Mouse (Mus musculus) midbrain, embryonic 11.5 days (tissue): ENCODE measurements around the gene Zfp46. TPM values are rescaled to one million over a fixed set of nuclear protein-coding genes. Genes with fewer than 3 reads are reported as not detected.

ENCODE experiments used
- ATAC-seq: fragments of 200-750 bp; cut with Nextera tagmentation; 2 replicates; pipeline ENCODE4 v1.8.0; 2017; ENCODE audit warnings: moderate TSS enrichment, moderate library complexity; ENCODE audit not compliant: low FRiP score
- DNase-seq: peaks from one replicate; pipeline ENCODE4 v3.0.0; 2015; ENCODE audit warnings: low spot score; ENCODE audit errors: missing footprints
- H3K27ac ChIP-seq: fragments of 300-500 bp; sonication (generic); 2 replicates; pipeline ENCODE4 v1.5.1; 2014; ENCODE audit warnings: low read depth, low read length
- H3K27me3 ChIP-seq: fragments of 300-500 bp; sonication (generic); 2 replicates; pipeline ENCODE4 v1.6.1; 2014; ENCODE audit warnings: mild to moderate bottlenecking, low read length, moderate library complexity, mixed read lengths; ENCODE audit not compliant: control insufficient read depth, insufficient read depth
- H3K36me3 ChIP-seq: fragments of 300-500 bp; sonication (generic); 2 replicates; pipeline ENCODE4 v1.6.1; 2014; ENCODE audit warnings: mild to moderate bottlenecking, low read length, moderate library complexity, mixed read lengths; ENCODE audit not compliant: control insufficient read depth, insufficient read depth
- H3K4me1 ChIP-seq: fragments of 300-500 bp; sonication (generic); 2 replicates; pipeline ENCODE4 v1.6.1; 2014; ENCODE audit warnings: low read length; ENCODE audit not compliant: control insufficient read depth, insufficient read depth
- H3K4me2 ChIP-seq: fragments of 300-500 bp; sonication (generic); 2 replicates; pipeline ENCODE4 v1.6.1; 2014; ENCODE audit warnings: mild to moderate bottlenecking, moderate library complexity
- H3K4me3 ChIP-seq: fragments of 300-500 bp; sonication (generic); 2 replicates; pipeline ENCODE4 v1.5.1; 2014; ENCODE audit warnings: low read depth, low read length
- H3K9ac ChIP-seq: fragments of 300-500 bp; sonication (generic); 2 replicates; pipeline ENCODE4 v1.6.1; 2014; ENCODE audit warnings: low read length
- H3K9me3 ChIP-seq: fragments of 300-500 bp; sonication (generic); 2 replicates; pipeline ENCODE4 v1.6.1; 2016; ENCODE audit warnings: low read length; ENCODE audit not compliant: control insufficient read depth
- WGBS: fragments of 180-500 bp; shearing (Covaris S2); extraction: QIAGEN DNeasy Blood & Tissue Kit; methylation state at CpG from one replicate; pipeline ENCODE4 v1.1.7; 2014; 5-methylcytosine and 5-hydroxymethylcytosine counted together
- polyA plus RNA-seq: library from polyadenylated mRNA; unstranded; fragments of >200 nt; fragmentation: Nextera tagmentation; extraction: Ambion mirVana; gene quantifications from 2 replicates; pipeline ENCODE4 v1.2.1, GENCODE M21; 2014

Zfp46 gene
- 29.7 and 31.4 TPM in 2 replicates for polyA plus RNA-seq

- Histone ChIP-seq H3K36me3 (peaks cover 12% of the 10 kb centered on the region), H3K27ac (peak within 1 kb of the TSS; percentile 91), H3K27me3 (peaks cover 8% of the 10 kb centered on the region), H3K4me2 (peak within 1 kb of the TSS; percentile 92), H3K9ac (peak within 1 kb of the TSS; percentile 61), H3K9me3 (peaks cover 3% of the 10 kb centered on the region; the same call in 1 of the 2 replicates), H3K4me3 (peak within 1 kb of the TSS; percentile 71), H3K4me1 (peaks cover 37% of the 10 kb centered on the region)
- no peak for DNase-seq
- 33% methylated on average over 5 of the region's 5 CpGs for WGBS
- no peak for ATAC-seq
These were observed at the start of gene Zfp46 for GRCm38 (mm10) chr4:136284455-136284854. Gene Zfp46 (plus strand): TSS chr4:136284683.

GRCm38 (mm10) chr4:136238669-136239068 lies 45.8 kb upstream of the Zfp46 start:
- peaks cover 13% of the 10 kb centered on the region for H3K27me3 ChIP-seq
- H3K4me3 ChIP-seq: no peak overlapping the region
- peaks cover 13% of the 10 kb centered on the region for H3K4me1 ChIP-seq
- no peak overlapping the region for H3K27ac ChIP-seq
- no peak for DNase-seq
- no peaks in the 10 kb centered on the region for H3K36me3 ChIP-seq
- ATAC-seq: no peak
- H3K9ac ChIP-seq: no peak overlapping the region
- no peaks in the 10 kb centered on the region for H3K9me3 ChIP-seq
- 17% methylated on average over 13 of the region's 13 CpGs for WGBS
- H3K4me2 ChIP-seq: no peak overlapping the region; the same call in 1 of the 2 replicates

- H3K4me2 ChIP-seq: no peak overlapping the region
- H3K27me3 ChIP-seq: peaks cover 14% of the 10 kb centered on the region
- 76% methylated on average over 9 of the region's 9 CpGs for WGBS
- ATAC-seq (no peak), DNase-seq (no peak)
- no peaks in the 10 kb centered on the region for H3K36me3 ChIP-seq
- H3K9ac ChIP-seq: no peak overlapping the region
- H3K27ac ChIP-seq: no peak overlapping the region
- H3K4me1 ChIP-seq: peaks cover 11% of the 10 kb centered on the region
- H3K9me3 ChIP-seq: no peaks in the 10 kb centered on the region
- H3K4me3 ChIP-seq: no peak overlapping the region
These were observed 45.4 kb upstream of the Zfp46 start for GRCm38 (mm10) chr4:136239111-136239510.

GRCm38 (mm10) chr4:136239622-136240021 lies 44.9 kb upstream of the Zfp46 start:
- H3K9ac ChIP-seq: no peak overlapping the region
- H3K9me3 ChIP-seq: no peaks in the 10 kb centered on the region
- H3K27ac ChIP-seq: no peak overlapping the region
- peaks cover 15% of the 10 kb centered on the region for H3K27me3 ChIP-seq
- no peaks in the 10 kb centered on the region for H3K36me3 ChIP-seq
- peak; percentile 97 for DNase-seq
- no peak overlapping the region for H3K4me2 ChIP-seq
- H3K4me1 ChIP-seq: peaks cover 11% of the 10 kb centered on the region
- no peak overlapping the region for H3K4me3 ChIP-seq
- ATAC-seq: no peak
- WGBS: 26% methylated on average over 8 of the region's 8 CpGs

- DNase-seq (no peak), ATAC-seq (no peak)
- H3K36me3 ChIP-seq: no peaks in the 10 kb centered on the region
- H3K4me3 ChIP-seq: no peak overlapping the region
- 69% methylated on average over 14 of the region's 14 CpGs for WGBS
- H3K4me2 ChIP-seq: no peak overlapping the region
- peaks cover 11% of the 10 kb centered on the region for H3K4me1 ChIP-seq
- H3K27me3 ChIP-seq: peaks cover 16% of the 10 kb centered on the region
- no peak overlapping the region for H3K27ac ChIP-seq
- H3K9me3 ChIP-seq: no peaks in the 10 kb centered on the region
- no peak overlapping the region for H3K9ac ChIP-seq
These were observed 44.4 kb upstream of the Zfp46 start for GRCm38 (mm10) chr4:136240123-136240522.

GRCm38 (mm10) chr4:136240955-136241354 lies 43.5 kb upstream of the Zfp46 start:
- WGBS: 19% methylated on average over 8 of the region's 8 CpGs

GRCm38 (mm10) chr4:136242065-136242703 lies 42.3 kb upstream of the Zfp46 start:
- no peak for ATAC-seq
- no peaks in the 10 kb centered on the region for H3K36me3 ChIP-seq
- no peaks in the 10 kb centered on the region for H3K9me3 ChIP-seq
- no peak overlapping the region for H3K4me2 ChIP-seq
- 46% methylated on average over 8 of the region's 8 CpGs for WGBS
- H3K4me3 ChIP-seq: no peak overlapping the region
- H3K27ac ChIP-seq: no peak overlapping the region
- peaks cover 20% of the 10 kb centered on the region for H3K4me1 ChIP-seq
- no peak overlapping the region for H3K9ac ChIP-seq
- H3K27me3 ChIP-seq: peaks cover 34% of the 10 kb centered on the region
- DNase-seq: no peak

More at GRCm38 (mm10) chr4:136240955-136241354, 43.5 kb upstream of the Zfp46 start:
- ATAC-seq: no peak
- Histone ChIP-seq H3K4me3 (no peak overlapping the region), H3K27me3 (peaks cover 22% of the 10 kb centered on the region), H3K4me2 (no peak overlapping the region), H3K27ac (no peak overlapping the region), H3K4me1 (peaks cover 11% of the 10 kb centered on the region), H3K36me3 (no peaks in the 10 kb centered on the region), H3K9me3 (no peaks in the 10 kb centered on the region), H3K9ac (no peak overlapping the region)
- DNase-seq: no peak

- no peak overlapping the region for H3K9ac ChIP-seq
- no peaks in the 10 kb centered on the region for H3K9me3 ChIP-seq
- H3K36me3 ChIP-seq: no peaks in the 10 kb centered on the region
- peak; percentile 80 for DNase-seq
- H3K4me1 ChIP-seq: peaks cover 26% of the 10 kb centered on the region
- H3K4me3 ChIP-seq: no peak overlapping the region
- peaks cover 40% of the 10 kb centered on the region for H3K27me3 ChIP-seq
- no peak overlapping the region for H3K27ac ChIP-seq
- no peak overlapping the region for H3K4me2 ChIP-seq
- ATAC-seq: no peak
- 75% methylated on average over 7 of the region's 7 CpGs for WGBS
These were observed 41.8 kb upstream of the Zfp46 start for GRCm38 (mm10) chr4:136242728-136243127.

GRCm38 (mm10) chr4:136244208-136244607 lies 40.3 kb upstream of the Zfp46 start:
- 69% methylated on average over 7 of the region's 7 CpGs for WGBS
- Histone ChIP-seq H3K4me2 (no peak overlapping the region), H3K4me1 (peaks cover 32% of the 10 kb centered on the region), H3K4me3 (no peak overlapping the region), H3K9me3 (no peaks in the 10 kb centered on the region), H3K27ac (no peak overlapping the region), H3K36me3 (no peaks in the 10 kb centered on the region), H3K27me3 (peaks cover 42% of the 10 kb centered on the region), H3K9ac (no peak overlapping the region)
- DNase-seq (no peak), ATAC-seq (no peak)
